Mouse (Mus musculus) liver, embryonic 15.5 days (tissue): ENCODE results near the gene Rex1bd. TPM values are rescaled to one million over a fixed set of nuclear protein-coding genes. Genes with fewer than 3 reads are reported as not detected.

ENCODE experiments used
- ATAC-seq: fragments of 200-750 bp; cut with Nextera tagmentation; 2 replicates; pipeline ENCODE4 v1.8.0; 2017; ENCODE audit warnings: moderate number of reproducible peaks, mild to moderate bottlenecking, moderate library complexity; ENCODE audit not compliant: insufficient read depth
- H3K27ac ChIP-seq: fragments of 300-500 bp; sonication (generic); replicated peaks from 2 replicates; pipeline ENCODE4 v1.5.1; 2015; ENCODE audit warnings: mild to moderate bottlenecking, inconsistent platforms
- H3K27me3 ChIP-seq: fragments of 300-500 bp; sonication (generic); 2 replicates; pipeline ENCODE4 v1.6.1; 2015; ENCODE audit warnings: mild to moderate bottlenecking, inconsistent platforms
- H3K36me3 ChIP-seq: fragments of 300-500 bp; sonication (generic); replicated peaks from 2 replicates; pipeline ENCODE4 v1.6.1; 2015; ENCODE audit warnings: moderate library complexity, mild to moderate bottlenecking, inconsistent platforms
- H3K4me1 ChIP-seq: fragments of 300-500 bp; sonication (generic); replicated peaks from 2 replicates; pipeline ENCODE4 v1.6.1; 2015; ENCODE audit warnings: inconsistent platforms
- H3K4me2 ChIP-seq: fragments of 300-500 bp; sonication (generic); 2 replicates; pipeline ENCODE4 v1.6.1; 2015; ENCODE audit warnings: moderate library complexity, mild to moderate bottlenecking, inconsistent platforms
- H3K4me3 ChIP-seq: fragments of 300-500 bp; sonication (generic); replicated peaks from 2 replicates; pipeline ENCODE4 v1.5.1; 2015; ENCODE audit warnings: mild to moderate bottlenecking, inconsistent platforms
- H3K9ac ChIP-seq: fragments of 300-500 bp; sonication (generic); 2 replicates; pipeline ENCODE4 v1.6.1; 2015; ENCODE audit warnings: moderate library complexity, mild to moderate bottlenecking, inconsistent platforms
- H3K9me3 ChIP-seq: fragments of 300-500 bp; sonication (generic); replicated peaks from 2 replicates; pipeline ENCODE4 v1.6.1; 2016; ENCODE audit warnings: inconsistent platforms
- WGBS: fragments of 180-500 bp; shearing (Covaris S2); methylation state at CpG from one replicate; pipeline ENCODE4 v1.1.7; 2015; ENCODE audit warnings: mixed read lengths; ENCODE audit not compliant: insufficient replicate concordance; 5-methylcytosine and 5-hydroxymethylcytosine counted together
- polyA plus RNA-seq: library from polyadenylated mRNA; unstranded; fragments of >200 nt; fragmentation: Nextera tagmentation; extraction: Ambion mirVana; gene quantifications from 2 replicates; pipeline ENCODE4 v1.2.1, GENCODE M21; 2015

The Rex1bd gene
- polyA plus RNA-seq, 1 experiment from 2014 or later = 60.5 TPM

DNA sequence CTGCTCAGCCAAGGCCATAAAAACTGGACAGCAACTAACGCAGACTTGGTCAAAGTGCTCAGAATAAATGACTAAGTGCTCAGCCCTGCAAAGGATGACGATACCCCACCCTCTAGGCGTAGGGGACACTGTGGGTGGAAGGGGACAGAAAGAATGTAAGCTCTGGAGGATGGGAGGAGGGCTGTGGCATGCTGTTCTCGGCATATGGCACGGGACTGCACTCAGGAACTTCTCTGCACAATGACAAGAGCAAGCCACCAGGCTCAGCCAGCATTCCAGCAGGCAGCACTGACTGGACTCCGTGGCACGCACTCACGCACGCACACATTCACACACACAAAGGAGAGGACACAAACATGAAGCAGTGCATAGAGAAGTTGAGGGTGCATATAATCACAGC is 45.9 kb downstream of the Rex1bd start:
- no peak overlapping the region for H3K9ac ChIP-seq
- H3K4me2 ChIP-seq = no peak overlapping the region
- H3K27me3 ChIP-seq = no peaks in the 10 kb centered on the region
- no peak overlapping the region for H3K4me3 ChIP-seq
- H3K9me3 ChIP-seq = no peaks in the 10 kb centered on the region
- no peak overlapping the region for H3K27ac ChIP-seq
- peaks cover 8% of the 10 kb centered on the region; the same call in 1 of the 2 replicates for H3K4me1 ChIP-seq
- 85% methylated on average over 9 of the region's 9 CpGs for WGBS
- no peaks in the 10 kb centered on the region for H3K36me3 ChIP-seq
- no peak for ATAC-seq

- WGBS = 76% methylated on average over 5 of the region's 5 CpGs
- no peak overlapping the region for H3K4me3 ChIP-seq
- H3K27ac ChIP-seq = no peak overlapping the region
- no peaks in the 10 kb centered on the region for H3K9me3 ChIP-seq
- no peak for ATAC-seq
- no peaks in the 10 kb centered on the region for H3K27me3 ChIP-seq
- no peak overlapping the region for H3K4me2 ChIP-seq
- no peaks in the 10 kb centered on the region for H3K36me3 ChIP-seq
- no peak overlapping the region for H3K9ac ChIP-seq
- peaks cover 8% of the 10 kb centered on the region; the same call in 1 of the 2 replicates for H3K4me1 ChIP-seq
Measured at GRCm38 (mm10) chr8:70460199-70460598, 46.4 kb downstream of the Rex1bd start.

DNA sequence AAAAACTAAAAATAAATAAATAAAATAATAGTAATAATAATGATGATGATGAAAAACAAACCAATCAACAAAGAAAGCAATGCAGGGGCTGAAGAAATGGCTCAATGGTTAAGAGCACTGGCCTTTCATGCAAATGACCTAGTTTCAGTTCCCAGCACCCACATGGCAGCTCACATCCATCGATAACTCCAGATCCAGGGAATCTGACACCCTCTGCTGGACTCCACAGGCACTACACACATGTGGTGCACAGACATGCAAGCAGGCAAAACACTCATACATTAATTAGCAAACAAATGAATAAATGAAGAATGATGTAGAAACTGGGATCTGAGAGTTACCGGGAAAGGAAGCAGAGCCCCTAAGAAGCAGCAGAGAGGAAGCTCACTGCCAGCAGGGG is 46.9 kb downstream of the Rex1bd start:
- Histone ChIP-seq H3K36me3 (no peaks in the 10 kb centered on the region), H3K4me2 (no peak overlapping the region), H3K4me1 (peaks cover 8% of the 10 kb centered on the region; the same call in 1 of the 2 replicates), H3K9me3 (no peaks in the 10 kb centered on the region), H3K9ac (no peak overlapping the region), H3K4me3 (no peak overlapping the region), H3K27ac (no peak overlapping the region), H3K27me3 (no peaks in the 10 kb centered on the region)
- no peak for ATAC-seq
- 84% methylated on average over 2 of the region's 2 CpGs for WGBS

GRCm38 (mm10) chr8:70458462-70458861 is 48.1 kb downstream of the Rex1bd start:
- Histone ChIP-seq H3K4me2 (no peak overlapping the region), H3K27me3 (no peaks in the 10 kb centered on the region; the same call in 1 of the 2 replicates), H3K9ac (no peak overlapping the region), H3K4me1 (peaks cover 8% of the 10 kb centered on the region; the same call in 1 of the 2 replicates), H3K27ac (no peak overlapping the region), H3K4me3 (no peak overlapping the region), H3K9me3 (no peaks in the 10 kb centered on the region), H3K36me3 (no peaks in the 10 kb centered on the region)
- no peak for ATAC-seq
- 78% methylated on average over 3 of the region's 3 CpGs for whole genome bisulfite sequencing

- no peak for ATAC-seq
- Histone ChIP-seq H3K4me2 (no peak overlapping the region), H3K9me3 (no peaks in the 10 kb centered on the region), H3K4me1 (peaks cover 8% of the 10 kb centered on the region; the same call in 1 of the 2 replicates), H3K36me3 (no peaks in the 10 kb centered on the region), H3K27ac (no peak overlapping the region), H3K27me3 (no peaks in the 10 kb centered on the region; the same call in 1 of the 2 replicates), H3K4me3 (no peak overlapping the region), H3K9ac (no peak overlapping the region)
- 63% methylated on average over 6 of the region's 6 CpGs for WGBS
Measured at GRCm38 (mm10) chr8:70457882-70458281, 48.7 kb downstream of the Rex1bd start.

DNA sequence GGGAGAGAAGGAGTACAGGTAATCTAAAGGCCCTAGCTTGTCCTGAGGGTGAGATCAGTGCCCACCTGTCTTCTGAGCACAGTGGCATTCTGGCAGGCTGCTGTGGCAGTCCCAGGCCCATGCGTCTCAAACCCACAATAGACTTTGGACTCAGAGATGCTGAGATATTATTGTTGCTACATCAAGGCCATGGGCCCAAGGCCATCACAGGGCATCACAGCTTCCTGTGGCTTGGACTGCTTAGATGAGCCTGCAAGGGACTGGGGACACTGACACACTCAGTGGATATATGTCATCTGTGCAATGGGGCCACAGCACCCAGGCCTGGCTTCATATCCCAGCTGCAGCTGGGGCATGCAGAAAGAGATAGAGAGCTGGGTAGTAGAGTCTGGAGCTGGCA is 49.6 kb downstream of the Rex1bd start:
- no peak overlapping the region for H3K9ac ChIP-seq
- H3K27me3 ChIP-seq = peaks cover under 1% of the 10 kb centered on the region; the same call in 1 of the 2 replicates
- no peak for ATAC-seq
- no peak overlapping the region for H3K27ac ChIP-seq
- no peak overlapping the region for H3K4me3 ChIP-seq
- no peaks in the 10 kb centered on the region for H3K9me3 ChIP-seq
- H3K4me2 ChIP-seq = no peak overlapping the region
- peaks cover 8% of the 10 kb centered on the region; the same call in 1 of the 2 replicates for H3K4me1 ChIP-seq
- peaks cover under 1% of the 10 kb centered on the region; the same call in 1 of the 2 replicates for H3K36me3 ChIP-seq
- 92% methylated on average over 1 of the region's 1 CpGs for WGBS

Other genes starting within 250 kb of the Rex1bd start
- 4.9 and 5.9 TPM in 2 replicates for gene Homer3, start 223.9 kb downstream of the Rex1bd start, polyA plus RNA-seq
- 19.5 and 22.4 TPM in 2 replicates for gene Ddx49, start 204.3 kb downstream of the Rex1bd start, polyA plus RNA-seq
- 190 and 246 TPM in 2 replicates for gene Cope, start 204.2 kb downstream of the Rex1bd start, polyA plus RNA-seq
- 0.13 and 0.25 TPM in 2 replicates for gene Cers1, start 191.0 kb downstream of the Rex1bd start, polyA plus RNA-seq
- 0.10 and 0.26 TPM in 2 replicates for gene Gdf1, start 176.9 kb downstream of the Rex1bd start, polyA plus RNA-seq
- gene Upf1, start 153.5 kb downstream of the Rex1bd start, polyA plus RNA-seq = 9.7 and 10.6 TPM in 2 replicates
- gene Comp, start 133.2 kb downstream of the Rex1bd start, polyA plus RNA-seq = 1.3 and 2.1 TPM in 2 replicates
- 4.2 and 4.3 TPM in 2 replicates for gene Crtc1, start 67.2 kb downstream of the Rex1bd start, polyA plus RNA-seq
- 6.4 and 6.7 TPM in 2 replicates for gene Klhl26, start 29.8 kb downstream of the Rex1bd start, polyA plus RNA-seq
- gene Tmem59l, start 19.4 kb downstream of the Rex1bd start, polyA plus RNA-seq = not detected in 2 replicates
- gene Crlf1, start 13.6 kb downstream of the Rex1bd start, polyA plus RNA-seq = 0.97 and 1.7 TPM in 2 replicates
- gene Uba52, start 4.0 kb upstream of the Rex1bd start, polyA plus RNA-seq = 466 and 562 TPM in 2 replicates
- 163 and 186 TPM in 2 replicates for gene Fkbp8, start 21.0 kb upstream of the Rex1bd start, polyA plus RNA-seq
- gene Kxd1, start 21.2 kb upstream of the Rex1bd start, polyA plus RNA-seq = 28.9 and 30.2 TPM in 2 replicates
- gene Ell, start 32.7 kb upstream of the Rex1bd start, polyA plus RNA-seq = 11.8 and 14.2 TPM in 2 replicates
- 43.2 and 44.7 TPM in 2 replicates for gene Isyna1, start 87.6 kb upstream of the Rex1bd start, polyA plus RNA-seq
- gene Ssbp4, start 102.1 kb upstream of the Rex1bd start, polyA plus RNA-seq = 37.8 and 47.7 TPM in 2 replicates
- 7.2 and 7.4 TPM in 2 replicates for gene Lrrc25, start 109.4 kb upstream of the Rex1bd start, polyA plus RNA-seq
- gene Gdf15, start 125.7 kb upstream of the Rex1bd start, polyA plus RNA-seq = 3.4 and 4.3 TPM in 2 replicates
- 21.7 and 22.3 TPM in 2 replicates for gene Pgpep1, start 153.6 kb upstream of the Rex1bd start, polyA plus RNA-seq
- gene Lsm4, start 166.5 kb upstream of the Rex1bd start, polyA plus RNA-seq = 148 and 155 TPM in 2 replicates
- 23.7 and 26.1 TPM in 2 replicates for gene Jund, start 192.2 kb upstream of the Rex1bd start, polyA plus RNA-seq
- 0.01 and 0.02 TPM in 2 replicates for gene Iqcn, start 196.7 kb upstream of the Rex1bd start, polyA plus RNA-seq
- 0.13 and 0.35 TPM in 2 replicates for gene Gm3336, start 211.8 kb upstream of the Rex1bd start, polyA plus RNA-seq
- 1.4 and 1.9 TPM in 2 replicates for gene Pde4c, start 217.0 kb upstream of the Rex1bd start, polyA plus RNA-seq
- gene Rab3a, start 247.9 kb upstream of the Rex1bd start, polyA plus RNA-seq = 2.7 and 3.5 TPM in 2 replicates